Mouse (Mus musculus): ENCODE measurements around the gene Tbck.

Gene Tbck

DNA sequence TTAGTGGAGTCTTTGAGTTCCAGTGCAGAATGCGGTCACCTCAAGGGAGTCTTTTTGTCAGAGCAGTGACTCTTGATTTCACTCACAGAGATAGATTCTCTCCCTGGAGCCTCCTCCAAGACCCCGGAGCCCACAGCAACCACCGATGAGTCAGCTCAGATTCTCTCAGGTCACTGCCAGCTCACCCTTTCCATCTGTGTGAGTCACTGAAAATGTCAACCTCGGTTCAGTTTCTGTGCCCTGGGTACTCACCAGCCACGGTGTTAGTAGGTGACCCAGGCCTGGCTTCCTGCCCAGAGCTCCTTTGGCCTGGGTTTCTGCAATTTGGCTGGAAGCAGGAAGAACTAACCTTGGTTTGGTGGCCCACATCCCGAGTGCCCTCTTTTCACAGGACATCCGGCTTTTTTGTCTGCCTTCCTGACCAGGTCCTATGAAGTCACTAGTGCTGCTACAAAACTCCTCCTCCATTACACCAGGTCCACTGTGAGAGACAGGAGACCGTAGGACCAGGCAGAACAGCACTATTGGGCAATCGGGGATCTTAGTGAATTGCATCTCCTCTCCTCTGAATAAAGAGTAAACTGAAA is 187.5 kb downstream of the Tbck start:
- no peak for DNase-seq (ENCODE audit: low read depth)

GRCm38 (mm10) chr3:132873251-132873650 is 189.3 kb downstream of the Tbck start:
- no peak for DNase-seq (ENCODE audit: low read depth)

GRCm38 (mm10) chr3:132876011-132876708 is 192.2 kb downstream of the Tbck start:
- no peak for DNase-seq (ENCODE audit: low read depth)

- no peak for DNase-seq (ENCODE audit: low read depth)
Measured at GRCm38 (mm10) chr3:132876933-132877676, 193.2 kb downstream of the Tbck start.

DNA sequence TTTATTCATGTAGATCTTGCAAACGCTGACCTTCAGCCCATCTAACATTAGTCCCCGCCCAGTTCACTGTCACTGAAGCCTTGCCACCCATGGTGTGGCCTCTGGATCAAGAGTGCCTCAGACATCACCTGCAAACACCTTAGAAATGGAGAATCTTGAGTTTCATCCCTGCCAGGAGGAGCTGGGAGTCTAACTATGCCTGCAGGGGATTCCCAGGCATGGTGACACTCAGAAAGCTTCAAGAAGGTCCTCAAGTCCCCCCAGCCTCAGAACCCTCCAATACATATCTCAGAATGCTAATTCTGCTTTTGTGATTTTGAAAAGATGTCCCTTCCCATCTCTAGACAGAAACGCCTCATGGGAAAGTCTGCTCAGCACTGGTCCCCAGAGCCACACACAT is 196.4 kb downstream of the Tbck start:
- no peak for DNase-seq (ENCODE audit: low read depth)

- DNase-seq (ENCODE audit: low read depth) = no peak
Measured at GRCm38 (mm10) chr3:132880826-132881225, 196.9 kb downstream of the Tbck start.

DNA sequence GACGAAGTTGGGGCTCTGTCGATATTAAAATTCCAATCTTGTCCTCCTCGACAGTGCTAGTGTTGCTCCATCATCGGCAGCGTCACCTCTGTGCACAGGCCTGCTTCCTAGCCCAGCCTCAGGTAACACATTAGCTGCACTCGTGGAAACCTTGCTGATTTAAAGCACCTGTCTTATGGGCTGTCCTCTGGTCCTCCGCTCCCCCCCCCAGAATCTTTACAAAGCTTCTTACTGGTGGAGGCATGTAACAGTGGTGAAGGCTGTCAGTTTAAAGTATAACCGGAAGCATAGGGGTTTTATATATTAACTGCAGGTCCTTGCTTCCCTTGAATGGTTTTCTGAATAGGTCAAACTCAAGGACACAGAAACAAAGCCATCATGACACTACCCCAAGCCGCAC is 199.3 kb downstream of the Tbck start:
- DNase-seq (ENCODE audit: low read depth) = no peak

GRCm38 (mm10) chr3:132884459-132884858 is 200.5 kb downstream of the Tbck start:
- DNase-seq (ENCODE audit: low read depth) = no peak

- DNase-seq (ENCODE audit: low read depth) = no peak
Measured at GRCm38 (mm10) chr3:132886419-132887050, 202.6 kb downstream of the Tbck start.

DNA sequence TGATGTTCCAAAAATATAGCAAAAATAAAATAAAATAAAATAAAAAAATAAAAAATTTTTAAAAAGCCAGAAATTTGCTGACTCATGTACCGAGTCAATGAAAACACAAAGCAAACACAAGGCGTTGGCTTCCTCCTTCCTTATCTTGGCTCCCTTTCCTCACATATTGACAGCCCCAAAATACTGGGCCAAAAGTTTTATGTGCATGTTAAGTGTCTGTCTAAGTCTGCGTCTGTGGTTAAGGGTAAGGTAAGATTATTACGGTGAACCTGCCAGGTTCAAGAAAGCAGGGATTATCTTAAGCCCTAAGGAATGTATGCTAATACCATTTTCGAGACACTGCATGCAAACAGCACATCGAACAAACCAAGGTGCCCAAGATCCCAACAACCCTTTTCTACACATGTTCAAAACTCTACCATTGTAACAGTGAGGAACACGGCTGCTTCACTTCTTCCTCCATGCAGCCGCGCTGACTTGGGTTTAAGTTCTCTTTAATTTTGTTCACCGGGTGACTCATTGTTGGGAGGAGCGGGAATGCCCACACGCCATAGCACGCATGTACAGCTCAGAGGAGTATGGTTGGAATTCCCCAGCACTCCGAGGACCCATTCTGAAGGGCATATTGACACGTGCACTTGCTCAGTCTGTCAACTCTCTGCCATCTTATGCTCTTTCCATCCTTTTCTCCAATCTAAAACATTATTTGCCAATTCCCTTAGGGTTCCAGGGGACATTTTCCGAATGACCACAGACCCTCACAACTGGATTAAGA is 203.3 kb downstream of the Tbck start:
- no peak for DNase-seq (ENCODE audit: low read depth)

Data from naive thymus-derived CD4-positive, alpha-beta T cell, adult 2 months (primary cell).